Mouse (Mus musculus) gastrocnemius, postnatal 14 days (tissue): ENCODE measurements around the gene Dusp1. TPM values are rescaled to one million over a fixed set of nuclear protein-coding genes. Genes with fewer than 3 reads are reported as not detected.

Experiments used
- DNase-seq: peaks from one replicate; pipeline ENCODE4 v3.0.0; 2021; ENCODE audit warnings: mixed read lengths
- intact Hi-C: fragments of 180-260 bp; cut with DNase I; formaldehyde crosslinking; loops from one replicate; pipeline ENCODE4 v1.15.1; 2025; ENCODE audit warnings: low total_unique reads
- total RNA-seq, 2 experiments: library from RNA; stranded (reverse); gene quantifications; 2 replicates each; pipeline ENCODE4 v1.2.3; 2021

Gene Dusp1
- total RNA-seq, 2 experiments from 2014 or later, result 30.8 to 77.9 TPM

GRCm38 (mm10) chr17:26569594-26570350, 7.8 kb upstream of the Dusp1 start:
- intact Hi-C loops, result loop anchor here (10.0 kb wide), 1 partner anchor 55 kb away; no protein-coding TSS in a partner anchor
- DNase-seq, result no peak

- intact Hi-C loops, result no loop called here
- no peak for DNase-seq
Observed at GRCm38 (mm10) chr17:26567818-26568173, 5.9 kb upstream of the Dusp1 start.

GRCm38 (mm10) chr17:26567142-26567817, 5.4 kb upstream of the Dusp1 start:
- intact Hi-C loops, result no loop called here
- no peak for DNase-seq

- intact Hi-C loops, result no loop called here
- DNase-seq, result no peak
Observed at GRCm38 (mm10) chr17:26564439-26564838, 2.5 kb upstream of the Dusp1 start.

- intact Hi-C loops, result no loop called here
- no peak for DNase-seq
Observed at GRCm38 (mm10) chr17:26563476-26563875, 1.5 kb upstream of the Dusp1 start.

GRCm38 (mm10) chr17:26562292-26562691, 364 bp upstream of the Dusp1 start:
- intact Hi-C loops, result no loop called here
- no peak for DNase-seq

GRCm38 (mm10) chr17:26561290-26561640, 663 bp downstream of the Dusp1 start, which contains the start of gene Ergic1:
TSS of gene Ergic1 (plus strand) at chr17:26561489.
- intact Hi-C loops, result no loop called here
- peak; percentile 96 for DNase-seq

GRCm38 (mm10) chr17:26560526-26561289, 1.2 kb downstream of the Dusp1 start:
- intact Hi-C loops, result no loop called here
- DNase-seq, result no peak

GRCm38 (mm10) chr17:26553033-26553432, 8.9 kb downstream of the Dusp1 start:
- no peak for DNase-seq
- intact Hi-C loops, result no loop called here

GRCm38 (mm10) chr17:26551104-26551503, 10.8 kb downstream of the Dusp1 start:
- DNase-seq, result no peak
- intact Hi-C loops, result no loop called here

- intact Hi-C loops, result no loop called here
- no peak for DNase-seq
Observed at GRCm38 (mm10) chr17:26549148-26549809, 12.6 kb downstream of the Dusp1 start.

- DNase-seq, result no peak
- intact Hi-C loops, result no loop called here
Observed at GRCm38 (mm10) chr17:26548566-26548965, 13.4 kb downstream of the Dusp1 start.

GRCm38 (mm10) chr17:26547771-26548170, 14.2 kb downstream of the Dusp1 start:
- peak; percentile 62 for DNase-seq
- intact Hi-C loops, result no loop called here

GRCm38 (mm10) chr17:26544319-26544963, 17.5 kb downstream of the Dusp1 start:
- intact Hi-C loops, result no loop called here
- no peak for DNase-seq

- intact Hi-C loops, result no loop called here
Observed at GRCm38 (mm10) chr17:26540083-26540482, 21.8 kb downstream of the Dusp1 start.

GRCm38 (mm10) chr17:26537722-26538471, 24.0 kb downstream of the Dusp1 start:
- intact Hi-C loops, result no loop called here

More at GRCm38 (mm10) chr17:26540083-26540482, 21.8 kb downstream of the Dusp1 start:
- no peak for DNase-seq

GRCm38 (mm10) chr17:26535251-26536136, 26.4 kb downstream of the Dusp1 start:
- intact Hi-C loops, result no loop called here
- DNase-seq, result no peak

More at GRCm38 (mm10) chr17:26537722-26538471, 24.0 kb downstream of the Dusp1 start:
- no peak for DNase-seq

- DNase-seq, result no peak
- intact Hi-C loops, result no loop called here
Observed at GRCm38 (mm10) chr17:26534695-26535094, 27.2 kb downstream of the Dusp1 start.
